Mouse (Mus musculus): ENCODE results near the gene Nek6. TPM values are rescaled to one million over a fixed set of nuclear protein-coding genes. Genes with fewer than 3 reads are reported as not detected.

Gene Nek6
- polyA plus RNA-seq, 1 experiment from 2014 or later, result 111 TPM

DNA sequence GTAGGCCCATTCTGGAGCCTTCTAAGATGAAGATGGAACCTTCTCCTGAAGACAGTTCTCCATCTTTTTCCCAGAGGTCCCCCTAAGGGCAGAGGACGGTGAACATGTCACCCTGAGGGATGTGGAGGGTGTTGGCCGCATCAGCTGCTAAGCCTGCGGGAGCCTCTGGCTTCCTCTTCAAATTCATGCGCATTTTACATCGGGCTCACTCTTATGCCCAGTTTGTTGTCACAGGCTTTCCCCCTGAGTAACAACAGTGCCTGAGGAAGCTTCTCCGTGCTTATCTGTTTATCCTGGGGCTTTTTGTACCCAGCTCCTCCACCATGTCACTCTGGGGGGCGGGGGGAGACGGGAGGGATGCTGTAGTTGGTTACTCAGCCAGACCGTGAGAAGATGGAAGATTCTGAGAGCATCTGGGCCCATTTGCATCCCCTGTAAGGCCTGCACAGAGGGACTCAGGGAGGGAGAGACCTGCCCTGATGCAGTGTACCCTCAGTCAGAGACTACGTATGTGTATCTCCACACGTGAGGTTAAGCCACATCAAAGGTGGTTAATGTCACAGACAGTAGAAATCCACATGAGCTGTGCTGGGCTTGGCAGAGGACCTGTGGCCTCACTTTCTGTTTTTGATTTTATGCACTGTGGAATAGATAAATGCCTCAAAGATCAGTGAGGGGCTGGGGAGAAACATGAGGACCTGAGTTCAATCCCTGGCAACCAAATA, 36.5 kb downstream of the Nek6 start:
- no peak for ATAC-seq (ENCODE audit: insufficient read depth, low FRiP score)
- 73% methylated on average over 11 of the region's 11 CpGs for WGBS

DNA sequence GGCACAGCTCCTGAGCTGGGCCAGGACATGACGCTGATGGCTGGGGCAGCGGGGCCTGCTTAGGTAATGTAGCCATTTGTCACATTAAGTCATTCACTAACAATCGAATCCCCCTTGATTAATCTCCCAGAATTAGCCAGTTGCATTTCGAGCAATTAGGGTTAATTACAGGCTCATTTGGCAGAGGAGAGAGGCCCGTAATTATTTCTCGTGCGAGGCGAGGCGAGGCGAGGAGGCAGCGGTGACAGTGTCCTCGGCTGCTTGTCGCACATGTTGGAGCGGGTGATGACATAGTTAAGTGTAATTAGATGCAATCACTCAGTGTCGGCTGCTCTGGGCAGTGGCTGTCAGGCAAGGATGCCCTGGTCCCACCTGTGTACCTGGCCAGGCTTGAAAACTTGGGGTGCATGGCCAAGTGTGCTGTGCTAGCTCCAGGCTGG, 40.6 kb downstream of the Nek6 start:
- no peak overlapping the region for H3K4me2 ChIP-seq (ENCODE audit: low read depth, low read length)
- WGBS, result 87% methylated on average over 15 of the region's 15 CpGs
- no peak overlapping the region for H3K27ac ChIP-seq (ENCODE audit: low read length)
- no peaks in the 10 kb centered on the region for H3K9me3 ChIP-seq (replicated peaks; ENCODE audit: control insufficient read depth, low read length)
- no peaks in the 10 kb centered on the region for H3K36me3 ChIP-seq (ENCODE audit: control insufficient read depth, insufficient read depth, low read length)
- no peak for ATAC-seq (ENCODE audit: insufficient read depth, low FRiP score)
- H3K4me1 ChIP-seq (ENCODE audit: control insufficient read depth, insufficient read depth, low read length), result no peaks in the 10 kb centered on the region
- H3K9ac ChIP-seq (ENCODE audit: low read length), result no peak overlapping the region
- no peak overlapping the region for H3K4me3 ChIP-seq (replicated peaks; ENCODE audit: low read length)
- H3K27me3 ChIP-seq (ENCODE audit: control insufficient read depth, insufficient read depth, low read length), result no peaks in the 10 kb centered on the region

More for the DNA sequence above, 36.5 kb downstream of the Nek6 start:
- H3K4me1 ChIP-seq (ENCODE audit: control insufficient read depth, insufficient read depth, low read length), result peaks cover 32% of the 10 kb centered on the region
- H3K36me3 ChIP-seq (ENCODE audit: control insufficient read depth, insufficient read depth, low read length), result no peaks in the 10 kb centered on the region
- no peak overlapping the region for H3K4me3 ChIP-seq (replicated peaks; ENCODE audit: low read length)
- H3K9me3 ChIP-seq (replicated peaks; ENCODE audit: control insufficient read depth, low read length), result no peaks in the 10 kb centered on the region
- H3K27ac ChIP-seq (ENCODE audit: low read length), result no peak overlapping the region
- no peaks in the 10 kb centered on the region for H3K27me3 ChIP-seq (ENCODE audit: control insufficient read depth, insufficient read depth, low read length)
- H3K9ac ChIP-seq (ENCODE audit: low read length), result no peak overlapping the region
- no peak overlapping the region for H3K4me2 ChIP-seq (ENCODE audit: low read depth, low read length)

DNA sequence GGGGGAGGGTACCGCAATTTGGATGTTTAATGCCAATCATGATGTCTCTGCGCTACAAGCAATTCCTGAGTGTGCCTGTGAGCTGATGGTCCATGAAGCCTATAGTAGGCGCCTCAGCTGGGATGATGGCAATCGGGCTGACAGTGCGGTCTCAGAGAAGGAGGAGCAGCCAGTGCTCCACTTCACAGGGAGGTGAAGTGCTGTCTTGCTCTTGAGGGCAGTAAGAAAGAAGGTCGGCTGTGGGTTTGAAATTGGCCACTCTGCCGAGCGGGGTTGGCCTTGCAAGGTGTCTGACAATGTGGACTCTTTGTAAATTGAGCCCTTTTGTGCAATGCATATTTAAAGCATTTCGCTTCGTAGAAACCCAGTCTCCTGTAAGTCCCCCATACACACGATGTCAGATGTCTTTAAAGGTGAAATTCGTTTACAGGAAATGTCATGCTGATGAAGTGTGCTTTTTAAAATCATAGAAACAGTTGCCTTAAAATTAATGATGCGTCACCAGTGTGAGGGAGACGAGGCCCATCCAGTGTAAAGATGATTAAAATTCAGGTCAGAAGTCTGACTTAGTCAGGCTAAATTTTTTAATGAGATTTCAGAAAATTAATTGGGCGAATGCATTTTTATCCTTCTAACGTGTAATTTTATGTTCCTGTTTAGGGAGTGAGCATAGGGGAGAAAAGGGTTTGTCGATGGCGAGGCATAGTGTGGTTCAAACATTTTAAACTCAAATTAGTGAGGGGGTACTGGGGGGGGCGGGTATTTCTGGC, 43.0 kb downstream of the Nek6 start:
- Histone ChIP-seq H3K27me3 (ENCODE audit: control insufficient read depth, insufficient read depth, low read length) (no peaks in the 10 kb centered on the region), H3K36me3 (ENCODE audit: control insufficient read depth, insufficient read depth, low read length) (0 out of 2 replicates have a peak, but pooled peaks cover 4% of the 10 kb centered on the region), H3K4me3 (replicated peaks; ENCODE audit: low read length) (no peak overlapping the region), H3K27ac (ENCODE audit: low read length) (no peak overlapping the region), H3K4me2 (ENCODE audit: low read depth, low read length) (no peak overlapping the region), H3K9me3 (replicated peaks; ENCODE audit: control insufficient read depth, low read length) (no peaks in the 10 kb centered on the region), H3K4me1 (ENCODE audit: control insufficient read depth, insufficient read depth, low read length) (no peaks in the 10 kb centered on the region), H3K9ac (ENCODE audit: low read length) (no peak overlapping the region)
- ATAC-seq (ENCODE audit: insufficient read depth, low FRiP score), result no peak
- 53% methylated on average over 19 of the region's 19 CpGs for WGBS

DNA sequence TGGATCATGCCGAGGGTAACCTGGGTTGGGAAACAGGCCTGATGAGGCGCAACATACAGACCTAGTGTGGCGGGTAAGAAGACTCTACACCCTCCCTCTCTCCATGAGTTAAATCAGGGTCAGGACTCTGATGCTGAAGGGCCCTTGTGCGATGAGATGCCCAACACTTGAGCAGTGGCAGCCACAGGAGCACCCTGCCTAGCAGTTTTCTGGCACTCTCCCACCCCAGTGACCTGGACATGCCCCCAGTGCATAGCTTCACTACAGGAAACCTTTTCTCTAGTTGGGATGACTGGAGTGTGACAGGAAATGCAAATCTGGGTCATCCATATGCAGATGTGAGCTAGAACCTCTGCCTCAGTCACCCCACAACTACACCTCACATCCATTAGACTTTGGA, 44.2 kb downstream of the Nek6 start:
- H3K9me3 ChIP-seq (replicated peaks; ENCODE audit: control insufficient read depth, low read length), result no peaks in the 10 kb centered on the region
- no peak overlapping the region for H3K27ac ChIP-seq (ENCODE audit: low read length)
- no peaks in the 10 kb centered on the region for H3K4me1 ChIP-seq (ENCODE audit: control insufficient read depth, insufficient read depth, low read length)
- H3K9ac ChIP-seq (ENCODE audit: low read length), result no peak overlapping the region
- no peak overlapping the region for H3K4me2 ChIP-seq (ENCODE audit: low read depth, low read length)
- ATAC-seq (ENCODE audit: insufficient read depth, low FRiP score), result no peak
- H3K27me3 ChIP-seq (ENCODE audit: control insufficient read depth, insufficient read depth, low read length), result no peaks in the 10 kb centered on the region
- WGBS, result 80% methylated on average over 4 of the region's 4 CpGs
- H3K4me3 ChIP-seq (replicated peaks; ENCODE audit: low read length), result no peak overlapping the region
- H3K36me3 ChIP-seq (ENCODE audit: control insufficient read depth, insufficient read depth, low read length), result peaks cover 7% of the 10 kb centered on the region

DNA sequence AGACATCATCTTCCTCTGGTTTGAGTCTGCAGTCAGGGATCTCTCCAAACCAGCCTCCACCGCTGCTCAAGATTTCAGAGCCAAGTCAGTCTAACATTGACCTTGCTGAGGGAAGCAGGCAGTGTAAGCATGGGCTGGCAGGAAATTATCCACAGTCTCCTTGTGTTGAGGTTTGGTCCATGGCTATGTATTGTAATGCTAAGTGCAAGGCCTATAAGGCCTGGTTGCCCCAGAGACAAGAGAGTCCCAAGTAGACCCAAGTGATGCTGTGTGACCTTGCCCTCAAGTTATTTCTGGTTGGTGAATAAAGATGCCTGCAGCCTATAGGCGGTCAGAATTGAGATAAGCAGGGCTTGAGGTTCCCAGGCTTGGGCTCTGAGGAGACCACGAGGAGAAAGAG, 45.3 kb downstream of the Nek6 start:
- no peak overlapping the region for H3K4me3 ChIP-seq (replicated peaks; ENCODE audit: low read length)
- peaks cover 13% of the 10 kb centered on the region for H3K36me3 ChIP-seq (ENCODE audit: control insufficient read depth, insufficient read depth, low read length)
- no peak overlapping the region for H3K4me2 ChIP-seq (ENCODE audit: low read depth, low read length)
- no peaks in the 10 kb centered on the region for H3K4me1 ChIP-seq (ENCODE audit: control insufficient read depth, insufficient read depth, low read length)
- WGBS, result 86% methylated on average over 3 of the region's 3 CpGs
- H3K9ac ChIP-seq (ENCODE audit: low read length), result no peak overlapping the region
- no peak for ATAC-seq (ENCODE audit: insufficient read depth, low FRiP score)
- no peak overlapping the region for H3K27ac ChIP-seq (ENCODE audit: low read length)
- H3K27me3 ChIP-seq (ENCODE audit: control insufficient read depth, insufficient read depth, low read length), result no peaks in the 10 kb centered on the region
- H3K9me3 ChIP-seq (replicated peaks; ENCODE audit: control insufficient read depth, low read length), result no peaks in the 10 kb centered on the region

DNA sequence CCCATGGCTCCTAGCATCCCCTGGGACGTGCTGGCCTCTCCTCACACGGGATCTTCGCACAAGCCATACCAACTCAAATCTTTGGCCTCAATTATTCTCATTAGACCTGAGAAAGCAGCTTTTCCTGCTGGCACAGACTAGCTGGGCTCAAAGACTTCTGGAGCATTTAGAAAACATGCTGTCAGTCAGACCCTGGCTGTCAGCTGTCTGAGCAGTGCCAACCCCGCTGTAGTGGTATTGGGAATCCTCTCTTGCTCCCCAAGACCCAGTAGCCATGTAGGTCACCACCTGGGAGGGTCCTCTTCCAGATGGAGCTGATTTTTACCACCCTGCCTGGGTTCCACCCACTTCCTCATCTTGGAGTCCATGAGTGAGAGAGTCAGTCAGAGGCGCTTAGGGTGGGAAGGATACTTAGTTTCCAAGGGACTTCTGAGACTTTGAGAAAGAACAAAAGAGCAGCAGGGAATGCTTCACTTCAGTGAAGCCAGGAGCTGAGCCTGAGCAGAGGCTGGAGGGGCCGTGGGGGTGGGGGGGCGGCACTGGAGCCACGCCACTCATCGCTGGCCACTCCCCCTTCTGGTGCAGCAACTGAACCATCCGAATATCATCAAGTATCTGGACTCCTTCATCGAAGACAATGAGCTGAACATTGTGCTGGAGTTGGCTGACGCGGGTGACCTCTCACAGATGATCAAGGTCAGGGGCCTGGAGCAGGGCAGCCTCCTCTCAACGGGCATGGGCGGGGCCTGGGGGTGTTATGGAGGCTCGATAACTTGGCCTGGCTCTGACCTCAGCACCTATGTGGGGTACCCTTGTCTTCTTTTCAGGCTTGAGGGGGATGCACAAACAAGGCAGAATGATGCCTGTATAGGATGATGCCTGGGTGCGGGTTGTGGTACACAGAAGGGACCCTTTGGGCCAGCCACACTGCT, 49.1 kb downstream of the Nek6 start:
- Histone ChIP-seq H3K27ac (ENCODE audit: low read length) (no peak overlapping the region), H3K36me3 (ENCODE audit: control insufficient read depth, insufficient read depth, low read length) (peaks cover 13% of the 10 kb centered on the region), H3K27me3 (ENCODE audit: control insufficient read depth, insufficient read depth, low read length) (no peaks in the 10 kb centered on the region), H3K4me3 (replicated peaks; ENCODE audit: low read length) (no peak overlapping the region), H3K4me2 (ENCODE audit: low read depth, low read length) (no peak overlapping the region), H3K9me3 (replicated peaks; ENCODE audit: control insufficient read depth, low read length) (no peaks in the 10 kb centered on the region), H3K4me1 (ENCODE audit: control insufficient read depth, insufficient read depth, low read length) (no peaks in the 10 kb centered on the region), H3K9ac (ENCODE audit: low read length) (no peak overlapping the region)
- WGBS, result 73% methylated on average over 17 of the region's 17 CpGs
- no peak for ATAC-seq (ENCODE audit: insufficient read depth, low FRiP score)

DNA sequence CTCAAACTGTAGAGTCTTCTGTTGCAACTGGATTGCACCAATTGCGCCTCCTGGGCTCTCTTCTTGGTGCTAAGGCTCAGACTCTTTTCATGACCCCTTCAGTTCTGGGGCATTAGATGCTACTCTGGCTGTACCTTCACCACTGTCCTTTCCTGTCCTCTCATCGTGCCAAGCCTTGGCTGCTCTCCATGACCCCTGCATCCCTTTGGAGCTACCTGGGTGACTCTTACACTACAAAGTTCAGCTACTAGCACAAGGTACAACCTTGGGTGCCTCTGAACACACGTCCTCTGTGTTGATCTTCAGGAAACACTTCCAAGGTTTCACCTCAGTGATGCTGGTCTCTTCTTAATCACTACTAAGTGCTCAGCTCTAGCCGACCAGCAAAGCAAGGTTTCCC, 51.2 kb downstream of the Nek6 start:
- Histone ChIP-seq H3K27me3 (ENCODE audit: control insufficient read depth, insufficient read depth, low read length) (no peaks in the 10 kb centered on the region), H3K4me3 (replicated peaks; ENCODE audit: low read length) (no peak overlapping the region), H3K36me3 (ENCODE audit: control insufficient read depth, insufficient read depth, low read length) (peaks cover 13% of the 10 kb centered on the region), H3K27ac (ENCODE audit: low read length) (no peak overlapping the region), H3K9ac (ENCODE audit: low read length) (no peak overlapping the region), H3K4me1 (ENCODE audit: control insufficient read depth, insufficient read depth, low read length) (no peaks in the 10 kb centered on the region), H3K4me2 (ENCODE audit: low read depth, low read length) (no peak overlapping the region), H3K9me3 (replicated peaks; ENCODE audit: control insufficient read depth, low read length) (no peaks in the 10 kb centered on the region)
- WGBS, result 89% methylated on average over 4 of the region's 4 CpGs
- ATAC-seq (ENCODE audit: insufficient read depth, low FRiP score), result no peak

DNA sequence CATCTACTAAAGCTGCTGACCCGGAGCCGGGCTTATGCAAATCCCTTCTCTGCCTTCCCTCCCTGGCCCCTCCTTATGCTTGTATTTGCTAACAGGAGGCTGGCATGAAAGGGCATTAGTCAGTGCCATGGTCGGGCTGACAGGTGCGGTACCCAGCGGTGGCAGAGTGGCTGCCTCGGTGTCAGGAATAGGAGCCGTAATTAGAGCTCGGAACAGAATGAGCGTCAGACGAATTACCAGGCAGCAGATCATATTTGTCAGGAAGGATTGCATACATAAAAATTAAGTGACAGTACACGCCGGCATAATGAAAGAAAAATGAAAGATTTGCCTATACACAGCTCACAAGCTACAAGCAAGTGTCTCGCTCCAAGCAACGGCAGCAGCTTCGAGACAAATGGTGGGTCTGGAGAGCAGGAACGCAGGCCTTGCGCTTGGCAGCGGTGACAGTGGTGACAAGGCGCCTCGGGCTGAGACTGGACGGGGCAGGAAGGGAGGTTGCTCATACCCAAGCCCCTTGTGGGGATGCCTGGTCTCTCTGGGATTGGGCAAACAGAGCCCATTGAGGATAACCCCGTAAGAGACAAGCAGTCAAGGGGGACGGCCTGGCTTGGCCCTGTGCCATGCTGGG, 60.6 kb downstream of the Nek6 start:
- no peak overlapping the region for H3K9ac ChIP-seq (ENCODE audit: low read length)
- no peak for ATAC-seq (ENCODE audit: insufficient read depth, low FRiP score)
- WGBS, result 87% methylated on average over 23 of the region's 23 CpGs
- no peak overlapping the region for H3K4me2 ChIP-seq (ENCODE audit: low read depth, low read length)
- no peaks in the 10 kb centered on the region for H3K27me3 ChIP-seq (ENCODE audit: control insufficient read depth, insufficient read depth, low read length)
- no peak overlapping the region for H3K27ac ChIP-seq (ENCODE audit: low read length)
- no peaks in the 10 kb centered on the region for H3K9me3 ChIP-seq (replicated peaks; ENCODE audit: control insufficient read depth, low read length)
- H3K36me3 ChIP-seq (ENCODE audit: control insufficient read depth, insufficient read depth, low read length), result peaks cover 35% of the 10 kb centered on the region; the same call in 1 of the 2 replicates
- no peak overlapping the region for H3K4me3 ChIP-seq (replicated peaks; ENCODE audit: low read length)
- no peaks in the 10 kb centered on the region for H3K4me1 ChIP-seq (ENCODE audit: control insufficient read depth, insufficient read depth, low read length)

Data from stomach, embryonic 16.5 days (tissue).